Mouse (Mus musculus): ENCODE results near the gene Per1. TPM values are rescaled to one million over a fixed set of nuclear protein-coding genes. Genes with fewer than 3 reads are reported as not detected.

Per1 gene
- polyA plus RNA-seq, 1 experiment = 4.5 TPM

- H3K36me3 ChIP-seq (ENCODE audit: control insufficient read depth, insufficient read depth) = peaks cover 53% of the 10 kb centered on the region
Measured at GRCm38 (mm10) chr11:69104487-69104886, 9.5 kb downstream of the Per1 start.

GRCm38 (mm10) chr11:69105227-69105626, 10.2 kb downstream of the Per1 start:
- peaks cover 53% of the 10 kb centered on the region for H3K36me3 ChIP-seq (ENCODE audit: control insufficient read depth, insufficient read depth)
- H3K27me3 ChIP-seq (ENCODE audit: control insufficient read depth, insufficient read depth, insufficient read length) = no peaks in the 10 kb centered on the region
- H3K79me3 ChIP-seq (ENCODE audit: low read depth) = peaks cover 3% of the 10 kb centered on the region
- TF ChIP-seq CTCF (IDR thresholded peaks at IDR 0.05; ENCODE audit: control insufficient read depth, insufficient read depth, insufficient read length) (no peak), CEBPB (IDR thresholded peaks at IDR 0.05; ENCODE audit: low read depth) (no peak), FOSL1 (IDR thresholded peaks at IDR 0.05; ENCODE audit: insufficient read depth, low read length, poor library complexity, severe bottlenecking) (no peak), MAX (IDR thresholded peaks at IDR 0.05) (no peak), MYOG (IDR thresholded peaks at IDR 0.05; ENCODE audit: control insufficient read depth, extremely low read depth, insufficient read length) (no peak), MYOD1 (IDR thresholded peaks at IDR 0.05; ENCODE audit: control insufficient read depth, insufficient read length, low read depth) (no peak), USF1 (IDR thresholded peaks at IDR 0.05; ENCODE audit: low read depth) (no peak)
- peaks cover 14% of the 10 kb centered on the region for H3K79me2 ChIP-seq (ENCODE audit: control insufficient read depth, insufficient read depth)
- H3ac ChIP-seq (ENCODE audit: control insufficient read depth, insufficient read length, low read depth) = no peak overlapping the region
- no peak overlapping the region for H3K4me3 ChIP-seq (ENCODE audit: insufficient read depth, poor library complexity, severe bottlenecking)

More at GRCm38 (mm10) chr11:69104487-69104886, 9.5 kb downstream of the Per1 start:
- H3K4me3 ChIP-seq (ENCODE audit: insufficient read depth, poor library complexity, severe bottlenecking) = no peak overlapping the region
- TF ChIP-seq FOSL1 (IDR thresholded peaks at IDR 0.05; ENCODE audit: insufficient read depth, low read length, poor library complexity, severe bottlenecking) (no peak), MAX (IDR thresholded peaks at IDR 0.05) (no peak), CTCF (IDR thresholded peaks at IDR 0.05; ENCODE audit: control insufficient read depth, insufficient read depth, insufficient read length) (no peak), MYOD1 (IDR thresholded peaks at IDR 0.05; ENCODE audit: control insufficient read depth, insufficient read length, low read depth) (no peak), CEBPB (IDR thresholded peaks at IDR 0.05; ENCODE audit: low read depth) (no peak), MYOG (IDR thresholded peaks at IDR 0.05; ENCODE audit: control insufficient read depth, extremely low read depth, insufficient read length) (no peak), USF1 (IDR thresholded peaks at IDR 0.05; ENCODE audit: low read depth) (no peak)
- H3K79me2 ChIP-seq (ENCODE audit: control insufficient read depth, insufficient read depth) = peaks cover 18% of the 10 kb centered on the region
- H3K79me3 ChIP-seq (ENCODE audit: low read depth) = peaks cover 3% of the 10 kb centered on the region
- no peak overlapping the region for H3ac ChIP-seq (ENCODE audit: control insufficient read depth, insufficient read length, low read depth)
- no peaks in the 10 kb centered on the region for H3K27me3 ChIP-seq (ENCODE audit: control insufficient read depth, insufficient read depth, insufficient read length)

GRCm38 (mm10) chr11:69105796-69106195, 10.8 kb downstream of the Per1 start:
- H3K4me3 ChIP-seq (ENCODE audit: insufficient read depth, poor library complexity, severe bottlenecking) = no peak overlapping the region
- H3K79me3 ChIP-seq (ENCODE audit: low read depth) = peaks cover under 1% of the 10 kb centered on the region
- no peak overlapping the region for H3ac ChIP-seq (ENCODE audit: control insufficient read depth, insufficient read length, low read depth)
- TF ChIP-seq USF1 (IDR thresholded peaks at IDR 0.05; ENCODE audit: low read depth) = no peak
- no peak for TF ChIP-seq FOSL1 (IDR thresholded peaks at IDR 0.05; ENCODE audit: insufficient read depth, low read length, poor library complexity, severe bottlenecking)
- no peak for TF ChIP-seq CTCF (IDR thresholded peaks at IDR 0.05; ENCODE audit: control insufficient read depth, insufficient read depth, insufficient read length)
- TF ChIP-seq CEBPB (IDR thresholded peaks at IDR 0.05; ENCODE audit: low read depth) = no peak
- no peak for TF ChIP-seq MYOD1 (IDR thresholded peaks at IDR 0.05; ENCODE audit: control insufficient read depth, insufficient read length, low read depth)
- TF ChIP-seq MAX (IDR thresholded peaks at IDR 0.05) = no peak
- TF ChIP-seq MYOG (IDR thresholded peaks at IDR 0.05; ENCODE audit: control insufficient read depth, extremely low read depth, insufficient read length) = no peak
- H3K79me2 ChIP-seq (ENCODE audit: control insufficient read depth, insufficient read depth) = peaks cover 8% of the 10 kb centered on the region
- no peaks in the 10 kb centered on the region for H3K27me3 ChIP-seq (ENCODE audit: control insufficient read depth, insufficient read depth, insufficient read length)
- peaks cover 52% of the 10 kb centered on the region for H3K36me3 ChIP-seq (ENCODE audit: control insufficient read depth, insufficient read depth)

- H3K4me3 ChIP-seq (ENCODE audit: insufficient read depth, poor library complexity, severe bottlenecking) = no peak overlapping the region
- peaks cover 47% of the 10 kb centered on the region for H3K36me3 ChIP-seq (ENCODE audit: control insufficient read depth, insufficient read depth)
- H3K79me2 ChIP-seq (ENCODE audit: control insufficient read depth, insufficient read depth) = peaks cover 3% of the 10 kb centered on the region
- no peaks in the 10 kb centered on the region for H3K27me3 ChIP-seq (ENCODE audit: control insufficient read depth, insufficient read depth, insufficient read length)
- no peaks in the 10 kb centered on the region for H3K79me3 ChIP-seq (ENCODE audit: low read depth)
- TF ChIP-seq CEBPB (IDR thresholded peaks at IDR 0.05; ENCODE audit: low read depth) (no peak), FOSL1 (IDR thresholded peaks at IDR 0.05; ENCODE audit: insufficient read depth, low read length, poor library complexity, severe bottlenecking) (no peak), MYOG (IDR thresholded peaks at IDR 0.05; ENCODE audit: control insufficient read depth, extremely low read depth, insufficient read length) (no peak), MAX (IDR thresholded peaks at IDR 0.05) (no peak), CTCF (IDR thresholded peaks at IDR 0.05; ENCODE audit: control insufficient read depth, insufficient read depth, insufficient read length) (no peak), USF1 (IDR thresholded peaks at IDR 0.05; ENCODE audit: low read depth) (no peak), MYOD1 (IDR thresholded peaks at IDR 0.05; ENCODE audit: control insufficient read depth, insufficient read length, low read depth) (no peak)
- H3ac ChIP-seq (ENCODE audit: control insufficient read depth, insufficient read length, low read depth) = no peak overlapping the region
Measured at GRCm38 (mm10) chr11:69106299-69106698, 11.3 kb downstream of the Per1 start.

GRCm38 (mm10) chr11:69106842-69107241, 11.8 kb downstream of the Per1 start:
- Histone ChIP-seq H3K79me2 (ENCODE audit: control insufficient read depth, insufficient read depth) (no peaks in the 10 kb centered on the region), H3K79me3 (ENCODE audit: low read depth) (no peaks in the 10 kb centered on the region), H3K27me3 (ENCODE audit: control insufficient read depth, insufficient read depth, insufficient read length) (no peaks in the 10 kb centered on the region), H3ac (ENCODE audit: control insufficient read depth, insufficient read length, low read depth) (no peak overlapping the region), H3K4me3 (ENCODE audit: insufficient read depth, poor library complexity, severe bottlenecking) (no peak overlapping the region), H3K36me3 (ENCODE audit: control insufficient read depth, insufficient read depth) (peaks cover 42% of the 10 kb centered on the region)
- no peak for TF ChIP-seq MYOD1 (IDR thresholded peaks at IDR 0.05; ENCODE audit: control insufficient read depth, insufficient read length, low read depth)

- no peaks in the 10 kb centered on the region for H3K27me3 ChIP-seq (ENCODE audit: control insufficient read depth, insufficient read depth, insufficient read length)
- H3K36me3 ChIP-seq (ENCODE audit: control insufficient read depth, insufficient read depth) = peaks cover 39% of the 10 kb centered on the region
- no peak overlapping the region for H3K4me3 ChIP-seq (ENCODE audit: insufficient read depth, poor library complexity, severe bottlenecking)
- no peak overlapping the region for H3ac ChIP-seq (ENCODE audit: control insufficient read depth, insufficient read length, low read depth)
- no peaks in the 10 kb centered on the region for H3K79me2 ChIP-seq (ENCODE audit: control insufficient read depth, insufficient read depth)
- H3K79me3 ChIP-seq (ENCODE audit: low read depth) = no peaks in the 10 kb centered on the region
- TF ChIP-seq CEBPB (IDR thresholded peaks at IDR 0.05; ENCODE audit: low read depth) = no peak
- no peak for TF ChIP-seq CTCF (IDR thresholded peaks at IDR 0.05; ENCODE audit: control insufficient read depth, insufficient read depth, insufficient read length)
- no peak for TF ChIP-seq MYOD1 (IDR thresholded peaks at IDR 0.05; ENCODE audit: control insufficient read depth, insufficient read length, low read depth)
- no peak for TF ChIP-seq FOSL1 (IDR thresholded peaks at IDR 0.05; ENCODE audit: insufficient read depth, low read length, poor library complexity, severe bottlenecking)
- no peak for TF ChIP-seq MYOG (IDR thresholded peaks at IDR 0.05; ENCODE audit: control insufficient read depth, extremely low read depth, insufficient read length)
- no peak for TF ChIP-seq MAX (IDR thresholded peaks at IDR 0.05)
- no peak for TF ChIP-seq USF1 (IDR thresholded peaks at IDR 0.05; ENCODE audit: low read depth)
Measured at GRCm38 (mm10) chr11:69107676-69108075, 12.7 kb downstream of the Per1 start.

Data from C2C12 (cell line).